Mouse (Mus musculus) G1E (cell line): ENCODE results near the gene Dnase1l3.

Experiments used
- CTCF ChIP-seq: IDR thresholded peaks from 2 replicates; pipeline ENCODE4 v1.5.1; 2012; ENCODE audit warnings: low read depth, low read length, inconsistent platforms, mixed read lengths
- GATA1 ChIP-seq: IDR thresholded peaks from 2 replicates; pipeline ENCODE4 v1.6.1; 2012; ENCODE audit warnings: borderline replicate concordance, low read length, inconsistent platforms, mixed read lengths
- POLR2AphosphoS5 ChIP-seq: IDR thresholded peaks from 2 replicates; pipeline ENCODE4 v1.6.1; 2012; ENCODE audit warnings: low read depth, low read length, inconsistent platforms; ENCODE audit not compliant: insufficient replicate concordance

DNA sequence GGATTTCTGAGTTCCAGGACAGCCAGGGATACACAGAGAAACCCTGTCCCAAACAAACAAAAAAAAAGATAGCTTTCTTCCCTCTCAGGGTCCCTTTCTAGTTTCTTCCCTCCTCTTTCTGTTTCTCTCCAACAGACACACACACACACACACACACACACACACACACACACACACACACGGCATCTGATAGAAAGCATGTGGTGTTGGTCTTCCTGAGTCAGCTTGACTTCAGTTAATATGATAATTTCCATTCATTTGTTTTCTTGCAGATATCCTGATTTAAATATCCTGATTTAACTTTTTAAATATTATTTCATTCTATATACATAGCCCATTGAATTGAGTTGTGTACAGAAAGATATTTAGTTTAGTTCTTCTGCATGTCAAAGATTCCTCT, 66.0 kb downstream of the Dnase1l3 start:
- no peak for TF ChIP-seq CTCF
- TF ChIP-seq GATA1: no peak
- TF ChIP-seq POLR2AphosphoS5: no peak
